8 mouse cellular contexts compared by ENCODE assay signal in genomic region chr2:112265448-112266241, GRCm38 (mm10). TPM values are rescaled to one million over a fixed set of nuclear protein-coding genes. Genes with fewer than 3 reads are reported as not detected.
A peak's percentile ranks its signal among the peaks of the same experiment; 100 is the strongest.
DNase-seq lines count a peak whose midpoint lies in the region; ATAC-seq lines count a peak whose summit lies in the region.

Gene Slc12a6 (plus strand): TSS chr2:112265825.

- WGBS in hindbrain, embryonic 10.5 days: under 1% methylated on average over 85 of the region's 85 CpGs

- peaks cover 38% of the 10 kb centered on the region for H3K4me1 ChIP-seq in hindbrain, embryonic 10.5 days (replicated peaks)

- no peaks in the 10 kb centered on the region for H3K36me3 ChIP-seq in hindbrain, embryonic 10.5 days

- peak; percentile 80 for DNase-seq in MEL-GATA-1-ER (ENCODE audit: extremely low read depth, low read depth)
- DNase-seq in cerebellum, adult 8-10 months: peak; percentile 90
- DNase-seq in hindbrain, embryonic 10.5 days (ENCODE audit: low spot score): peak; percentile 94
- peak; percentile 86 to 92 for DNase-seq in layer of hippocampus, postnatal 10 days (ENCODE audit: low spot score in 2 of 2)
- DNase-seq in lung, postnatal 10 days: peak; percentile 95
- DNase-seq in ovary, postnatal 36 days (ENCODE audit: low spot score): peak; percentile 92
- peak; percentile 93 for DNase-seq in thymus, postnatal 25 days

- no peaks in the 10 kb centered on the region for H3K9me3 ChIP-seq in hindbrain, embryonic 10.5 days

- peak; percentile 77 for ATAC-seq in frontal cortex, adult (ENCODE audit: low TSS enrichment)

- peak within 1 kb of the TSS; percentile 84 for H3K4me3 ChIP-seq in hindbrain, embryonic 10.5 days

- no peaks in the 10 kb centered on the region for H3K27me3 ChIP-seq in hindbrain, embryonic 10.5 days (ENCODE audit: insufficient read depth, poor library complexity, severe bottlenecking)

- peak within 1 kb of the TSS; percentile 90 for H3K27ac ChIP-seq in hindbrain, embryonic 10.5 days

RNA-seq across cellular contexts. Expression of gene Slc12a6, which starts in this region (rescaled TPM):
- polyA plus RNA-seq in hindbrain, embryonic 10.5 days (2016; fragmentation: Nextera tagmentation; extraction: Ambion mirVana): 8.7 and 11.2 TPM in 2 replicates
- total RNA-seq in layer of hippocampus, postnatal 10 days (2021): 10 to 100 TPM; 81.2 to 83.7 TPM

Comparison
In these comparisons a context has a peak if more than half of its experiments do, and no peak if none do; other contexts are left out.
1. Peak in every context shown above with its lines: DNase-seq, ATAC-seq, H3K4me3 ChIP-seq and H3K27ac ChIP-seq.